ENCODE assay signal across 7 mouse cellular contexts in genomic region chr17:31330622-31331021, GRCm38 (mm10). TPM values are rescaled to one million over a fixed set of nuclear protein-coding genes. Genes with fewer than 3 reads are reported as not detected.
DNase-seq lines count a peak whose midpoint lies in the region; ATAC-seq and TF ChIP-seq lines count a peak whose summit lies in the region.

No protein-coding gene starts in this region.

- peak; percentile 60 for DNase-seq in neural tube, embryonic 10.5 days (ENCODE audit: extremely low spot score, low spot score)
- DNase-seq in adipocyte (ENCODE audit: low spot score) = peak; percentile 29
- DNase-seq in hindbrain, postnatal 0 days (ENCODE audit: low spot score) = peak; percentile 84
- peak in 1 of 3 experiments; percentile 24 for DNase-seq in liver, embryonic 14.5 days (ENCODE audit: low read depth in 3 of 3, low spot score in 3 of 3)
- peak; percentile 40 for DNase-seq in right cerebral cortex, adult 18-20 months

- no peak for ATAC-seq in neural tube, embryonic 15.5 days (ENCODE audit: low FRiP score)
- peak; percentile 63 for ATAC-seq in common myeloid progenitor, adult 5-6 weeks (replicated peaks; ENCODE audit: low read depth, poor library complexity, severe bottlenecking)
- ATAC-seq in hindbrain, postnatal 0 days = peak; percentile 51; the same call in 1 of the 2 replicates
- no peak for ATAC-seq in liver, embryonic 14.5 days (ENCODE audit: insufficient read depth)

- peak; percentile 91 for TF ChIP-seq CTCF in hindbrain, postnatal 0 days (IDR thresholded peaks at IDR 0.05; ENCODE audit: low read depth)
- peak; percentile 79 for TF ChIP-seq CTCF in liver, embryonic 14.5 days (IDR thresholded peaks at IDR 0.05; ENCODE audit: low read depth)

- WGBS in neural tube, embryonic 15.5 days = 48% methylated on average over 4 of the region's 4 CpGs
- 32% methylated on average over 4 of the region's 4 CpGs for WGBS in hindbrain, postnatal 0 days
- WGBS in liver, embryonic 14.5 days (ENCODE audit: insufficient replicate concordance) = 50% methylated on average over 4 of the region's 4 CpGs

- H3K9ac ChIP-seq in neural tube, embryonic 15.5 days (replicated peaks) = no peak overlapping the region
- H3K9ac ChIP-seq in hindbrain, postnatal 0 days (replicated peaks; ENCODE audit: low read length) = no peak overlapping the region
- no peak overlapping the region for H3K9ac ChIP-seq in liver, embryonic 14.5 days (replicated peaks)

- TF ChIP-seq EP300 in liver, embryonic 14.5 days (IDR thresholded peaks at IDR 0.05; ENCODE audit: low read depth) = no peak

- no peaks in the 10 kb centered on the region for H3K27me3 ChIP-seq in neural tube, embryonic 15.5 days (replicated peaks)
- no peaks in the 10 kb centered on the region for H3K27me3 ChIP-seq in hindbrain, postnatal 0 days (ENCODE audit: insufficient read depth, low read length)
- no peaks in the 10 kb centered on the region for H3K27me3 ChIP-seq in liver, embryonic 14.5 days (ENCODE audit: control insufficient read depth, insufficient read depth, low read length)

- no peak overlapping the region for H3K4me3 ChIP-seq in neural tube, embryonic 15.5 days (replicated peaks)
- no peak overlapping the region for H3K4me3 ChIP-seq in hindbrain, postnatal 0 days (ENCODE audit: low read length)
- H3K4me3 ChIP-seq in liver, embryonic 14.5 days (ENCODE audit: insufficient read depth in 1 of 2, low read depth in 2 of 2, low read length in 2 of 2) = no peak overlapping the region

- no peak overlapping the region for H3K4me2 ChIP-seq in neural tube, embryonic 15.5 days
- no peak overlapping the region for H3K4me2 ChIP-seq in hindbrain, postnatal 0 days (ENCODE audit: low read depth, low read length)
- no peak overlapping the region for H3K4me2 ChIP-seq in liver, embryonic 14.5 days (ENCODE audit: low read depth)

- H3K4me1 ChIP-seq in neural tube, embryonic 15.5 days = peaks cover 15% of the 10 kb centered on the region
- H3K4me1 ChIP-seq in hindbrain, postnatal 0 days (ENCODE audit: insufficient read depth, low read length) = peaks cover under 1% of the 10 kb centered on the region; the same call in 1 of the 2 replicates
- H3K4me1 ChIP-seq in liver, embryonic 14.5 days (replicated peaks; ENCODE audit: control insufficient read depth in 2 of 2, insufficient read depth in 2 of 2, low read length in 1 of 2) = no peaks in the 10 kb centered on the region

- no peaks in the 10 kb centered on the region for H3K9me3 ChIP-seq in neural tube, embryonic 15.5 days (replicated peaks)
- no peaks in the 10 kb centered on the region for H3K9me3 ChIP-seq in hindbrain, postnatal 0 days (ENCODE audit: low read length)
- no peaks in the 10 kb centered on the region for H3K9me3 ChIP-seq in liver, embryonic 14.5 days (ENCODE audit: control insufficient read depth, low read length)

- no peak overlapping the region for H3K27ac ChIP-seq in neural tube, embryonic 15.5 days (replicated peaks)
- no peak overlapping the region for H3K27ac ChIP-seq in hindbrain, postnatal 0 days
- H3K27ac ChIP-seq in liver, embryonic 14.5 days = no peak overlapping the region

- no peaks in the 10 kb centered on the region for H3K36me3 ChIP-seq in neural tube, embryonic 15.5 days
- no peaks in the 10 kb centered on the region for H3K36me3 ChIP-seq in hindbrain, postnatal 0 days (ENCODE audit: insufficient read depth, low read length)
- no peaks in the 10 kb centered on the region for H3K36me3 ChIP-seq in liver, embryonic 14.5 days (replicated peaks; ENCODE audit: control insufficient read depth, insufficient read depth, low read depth)

RNA-seq across cellular contexts. Expression of gene Slc37a1, which starts 44.0 kb away (rescaled TPM):
- polyA plus RNA-seq in neural tube, embryonic 15.5 days (2015; fragmentation: Nextera tagmentation; extraction: Ambion mirVana) = 9.0 and 10.9 TPM in 2 replicates
- 9.4 and 10.7 TPM in 2 replicates for total RNA-seq in common myeloid progenitor, adult 5-6 weeks (2017)
- total RNA-seq in hindbrain, postnatal 0 days (2014; rRNA removed) = 8.8 and 10.7 TPM in 2 replicates
- polyA plus RNA-seq in hindbrain, postnatal 0 days (2015; fragmentation: Nextera tagmentation; extraction: Ambion mirVana) = 5.7 and 6.8 TPM in 2 replicates
- 1.9 and 2.3 TPM in 2 replicates for polyA plus RNA-seq in liver, embryonic 14.5 days (2012; rRNA removed)
- polyA plus RNA-seq in liver, embryonic 14.5 days (2014; fragmentation: Nextera tagmentation; extraction: Ambion mirVana) = 1.2 and 1.9 TPM in 2 replicates

RNA-seq across cellular contexts. Expression of gene Rsph1, which starts 53.4 kb away (rescaled TPM):
- polyA plus RNA-seq in neural tube, embryonic 15.5 days (2015; fragmentation: Nextera tagmentation; extraction: Ambion mirVana) = 3.4 and 3.9 TPM in 2 replicates
- total RNA-seq in common myeloid progenitor, adult 5-6 weeks (2017) = not detected in 2 replicates
- 0.50 and 1.3 TPM in 2 replicates for total RNA-seq in hindbrain, postnatal 0 days (2014; rRNA removed)
- 8.9 TPM in 2 replicates for polyA plus RNA-seq in hindbrain, postnatal 0 days (2015; fragmentation: Nextera tagmentation; extraction: Ambion mirVana)
- 0.04 and 0.08 TPM in 2 replicates for polyA plus RNA-seq in liver, embryonic 14.5 days (2012; rRNA removed)
- polyA plus RNA-seq in liver, embryonic 14.5 days (2014; fragmentation: Nextera tagmentation; extraction: Ambion mirVana) = 0.14 and 0.22 TPM in 2 replicates

RNA-seq across cellular contexts. Expression of gene Pde9a, which starts 55.4 kb away (rescaled TPM):
- polyA plus RNA-seq in neural tube, embryonic 15.5 days (2015; fragmentation: Nextera tagmentation; extraction: Ambion mirVana) = 24.9 and 25.8 TPM in 2 replicates
- not detected in 2 replicates for total RNA-seq in common myeloid progenitor, adult 5-6 weeks (2017)
- 34.4 and 39.8 TPM in 2 replicates for total RNA-seq in hindbrain, postnatal 0 days (2014; rRNA removed)
- 35.2 and 36.3 TPM in 2 replicates for polyA plus RNA-seq in hindbrain, postnatal 0 days (2015; fragmentation: Nextera tagmentation; extraction: Ambion mirVana)
- polyA plus RNA-seq in liver, embryonic 14.5 days (2012; rRNA removed) = 3.6 TPM in 2 replicates
- 2.8 and 3.4 TPM in 2 replicates for polyA plus RNA-seq in liver, embryonic 14.5 days (2014; fragmentation: Nextera tagmentation; extraction: Ambion mirVana)

Comparison
In these comparisons a context has a peak if more than half of its experiments do, and no peak if none do; other contexts are left out.
1. ATAC-seq: peak in common myeloid progenitor, adult 5-6 weeks (single experiment) and hindbrain, postnatal 0 days (single experiment); none in neural tube, embryonic 15.5 days (single experiment) and liver, embryonic 14.5 days (single experiment).